Mouse (Mus musculus) frontal cortex, postnatal 36 days (tissue): ENCODE data around the gene Ampd2.

ENCODE experiments used
- DNase-seq, 2 experiments: peaks; one replicate each; pipeline ENCODE4 v3.0.0; 2022; ENCODE audit warnings: low spot score in 2 of 2

The Ampd2 gene

GRCm38 (mm10) chr3:108086470-108086979, at the start of gene Ampd2:
Ampd2 (minus strand) TSS chr3:108086651.
- DNase-seq, result no peak

- peak; percentile 69 to 80 for DNase-seq
Observed at GRCm38 (mm10) chr3:108134701-108135100, 48.2 kb upstream of the Ampd2 start.

GRCm38 (mm10) chr3:108132484-108132883, 46.0 kb upstream of the Ampd2 start:
- no peak for DNase-seq

- no peak for DNase-seq
Observed at GRCm38 (mm10) chr3:108131821-108132220, 45.4 kb upstream of the Ampd2 start.

GRCm38 (mm10) chr3:108131216-108131615, 44.8 kb upstream of the Ampd2 start:
- DNase-seq, result no peak

- DNase-seq, result no peak
Observed at GRCm38 (mm10) chr3:108129804-108130203, 43.4 kb upstream of the Ampd2 start.

GRCm38 (mm10) chr3:108129367-108129766, 42.9 kb upstream of the Ampd2 start:
- no peak for DNase-seq

GRCm38 (mm10) chr3:108128520-108128919, 42.1 kb upstream of the Ampd2 start:
- no peak for DNase-seq

- DNase-seq, result no peak
Observed at GRCm38 (mm10) chr3:108126327-108126726, 39.9 kb upstream of the Ampd2 start.

- no peak for DNase-seq
Observed at GRCm38 (mm10) chr3:108124131-108124530, 37.7 kb upstream of the Ampd2 start.

GRCm38 (mm10) chr3:108123242-108123641, 36.8 kb upstream of the Ampd2 start:
- no peak for DNase-seq

GRCm38 (mm10) chr3:108121101-108121500, 34.6 kb upstream of the Ampd2 start:
- DNase-seq, result no peak

GRCm38 (mm10) chr3:108117465-108117864, 31.0 kb upstream of the Ampd2 start:
- DNase-seq, result no peak

GRCm38 (mm10) chr3:108113591-108114289, 27.3 kb upstream of the Ampd2 start:
- DNase-seq, result no peak

GRCm38 (mm10) chr3:108112666-108113065, 26.2 kb upstream of the Ampd2 start:
- DNase-seq, result no peak

- no peak for DNase-seq
Observed at GRCm38 (mm10) chr3:108112246-108112645, 25.8 kb upstream of the Ampd2 start.

- DNase-seq, result no peak
Observed at GRCm38 (mm10) chr3:108111320-108111719, 24.9 kb upstream of the Ampd2 start.

GRCm38 (mm10) chr3:108105281-108105680, 18.8 kb upstream of the Ampd2 start:
- no peak for DNase-seq

GRCm38 (mm10) chr3:108102075-108102474, 15.6 kb upstream of the Ampd2 start:
- no peak for DNase-seq

GRCm38 (mm10) chr3:108101594-108101993, 15.1 kb upstream of the Ampd2 start:
- DNase-seq, result no peak

GRCm38 (mm10) chr3:108098316-108098715, 11.9 kb upstream of the Ampd2 start:
- DNase-seq, result no peak

GRCm38 (mm10) chr3:108097656-108098055, 11.2 kb upstream of the Ampd2 start:
- DNase-seq, result no peak

GRCm38 (mm10) chr3:108096726-108097125, 10.3 kb upstream of the Ampd2 start:
- DNase-seq, result no peak

- no peak for DNase-seq
Observed at GRCm38 (mm10) chr3:108096226-108096625, 9.8 kb upstream of the Ampd2 start.
